Mouse (Mus musculus) regulatory T cell (primary cell): Measurements from ENCODE around the gene Slc39a10.

ENCODE experiments used
- in situ Hi-C: fragments of 300-600 bp; cut with MboI, MseI; formaldehyde crosslinking; loops from one replicate; pipeline ENCODE4 v1.15.1; 2025; ENCODE audit warnings: high pct_unique_total_duplicates

Slc39a10 gene

DNA sequence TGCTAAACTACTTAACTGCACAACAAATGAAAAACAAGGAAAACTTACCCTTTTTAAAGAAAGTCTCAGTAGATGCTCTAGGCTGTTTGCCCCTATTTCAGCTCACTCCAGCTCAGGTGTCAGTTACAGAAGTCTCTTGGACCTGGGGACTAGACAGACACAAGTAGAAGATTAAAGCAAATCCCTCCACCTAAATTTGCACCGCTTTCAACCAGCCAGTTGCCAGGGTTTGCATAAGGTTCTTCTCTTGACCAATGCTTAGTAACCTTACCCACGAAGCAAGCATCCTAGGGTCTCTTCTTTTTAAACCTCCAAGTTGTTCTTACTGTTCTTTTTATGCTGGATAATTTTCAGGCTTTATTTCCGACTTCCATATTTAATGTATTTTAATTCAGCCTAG lies at the start of gene Slc39a10:
TSS of gene Slc39a10 (minus strand) at position 101 of the 400 bp plus-strand sequence.
- in situ Hi-C loops = no loop called here

DNA sequence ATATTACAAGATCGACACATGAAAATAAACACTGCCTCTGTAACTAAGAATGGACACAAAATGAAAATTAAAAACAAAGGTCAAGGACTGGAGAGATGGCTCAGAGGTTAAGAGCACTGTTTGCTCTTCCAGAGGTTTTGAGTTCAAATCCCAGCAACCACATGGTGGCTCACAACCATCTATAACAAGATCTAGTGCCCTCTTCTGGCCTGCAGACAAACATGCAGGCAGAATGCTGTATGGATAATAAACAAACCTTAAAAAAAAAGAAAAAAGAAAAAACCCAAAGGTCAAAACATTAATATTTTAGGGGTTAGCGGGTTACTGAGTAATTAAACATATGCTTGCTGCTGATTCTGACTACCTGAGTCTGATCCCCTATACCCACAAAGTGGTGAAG lies 46.6 kb upstream of the Slc39a10 start:
- in situ Hi-C loops = loop anchor here (25.0 kb wide), 1 partner anchor 1102 kb away; no protein-coding TSS in a partner anchor

DNA sequence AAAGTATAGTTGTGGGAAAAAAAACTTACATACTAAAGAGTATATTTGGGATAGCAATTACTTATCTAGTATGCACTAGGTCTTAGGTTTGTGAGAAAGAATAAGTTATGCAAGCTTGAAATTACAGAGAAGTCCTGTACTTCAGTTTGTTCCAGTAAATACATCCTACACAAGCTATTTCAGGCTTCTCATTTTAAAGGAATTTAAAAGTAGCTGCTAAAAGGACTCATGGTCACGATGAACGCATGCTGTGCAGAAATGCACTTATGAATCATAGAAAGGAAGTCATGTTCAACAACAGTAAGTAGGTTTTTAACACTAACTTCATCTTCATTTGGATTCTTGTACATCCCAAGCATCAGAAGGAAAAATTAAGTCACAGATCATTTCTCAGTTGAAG lies 45.0 kb upstream of the Slc39a10 start:
- in situ Hi-C loops = loop anchor here (25.0 kb wide), 1 partner anchor 1100 kb away; no protein-coding TSS in a partner anchor

DNA sequence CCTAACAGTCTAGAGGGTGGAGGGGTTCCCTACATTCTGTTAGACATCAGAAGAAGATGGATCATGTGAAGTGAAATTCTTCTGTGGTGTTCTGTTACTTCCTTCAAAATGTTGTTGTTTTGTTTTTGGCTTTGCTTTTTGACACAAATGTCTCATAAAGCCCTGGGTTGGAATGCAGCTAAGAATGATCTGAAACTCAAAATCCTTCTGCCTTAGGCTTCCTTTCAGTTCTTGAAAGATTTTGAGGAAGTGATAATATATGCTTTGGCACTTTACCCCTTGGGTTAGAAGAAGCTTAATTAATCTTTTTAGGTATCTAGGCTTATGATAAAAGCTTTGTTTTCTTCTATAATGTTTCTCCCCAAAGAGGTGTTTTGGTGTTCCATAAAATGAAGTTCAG lies 34.5 kb upstream of the Slc39a10 start:
- in situ Hi-C loops = loop anchor here (25.0 kb wide), 1 partner anchor 1090 kb away; no protein-coding TSS in a partner anchor

DNA sequence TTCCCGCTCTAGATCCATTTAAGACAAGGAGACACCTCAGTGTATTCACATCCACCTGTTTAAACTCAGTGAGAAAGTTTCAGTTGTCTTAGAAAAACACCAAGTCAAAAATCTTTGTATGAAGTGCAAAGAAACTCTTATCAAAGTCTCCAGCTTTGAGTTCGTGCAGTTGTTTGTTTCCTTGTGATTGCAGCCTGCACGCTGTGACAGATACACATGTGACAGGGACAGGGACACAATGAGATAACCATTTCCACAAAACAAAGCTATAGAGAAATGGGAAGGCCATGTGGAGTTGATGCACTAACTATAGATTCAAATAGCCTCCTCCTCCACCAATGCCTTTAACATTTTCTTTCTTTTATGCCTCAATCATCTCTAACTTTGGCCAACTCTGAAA lies 33.6 kb upstream of the Slc39a10 start:
- in situ Hi-C loops = loop anchor here (25.0 kb wide), 1 partner anchor 1089 kb away; no protein-coding TSS in a partner anchor

DNA sequence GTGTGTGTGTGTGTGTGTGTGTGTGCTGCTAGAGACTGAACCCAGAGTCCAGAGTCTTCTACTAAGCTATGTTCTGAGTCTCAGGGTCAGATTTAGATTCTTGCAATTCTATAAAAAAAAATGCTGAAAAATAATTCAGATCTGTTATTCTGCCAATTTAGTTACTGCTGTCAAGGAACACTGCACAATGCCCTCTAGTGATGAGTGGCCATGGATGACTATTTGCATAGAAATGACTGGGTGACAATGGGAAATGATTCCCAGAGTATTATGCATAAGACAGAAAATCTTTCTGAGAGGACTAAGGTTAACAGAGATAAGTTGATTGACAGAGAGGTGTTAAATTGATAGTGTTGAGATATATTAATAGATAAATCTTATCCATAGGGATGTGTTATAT lies 32.3 kb upstream of the Slc39a10 start:
- in situ Hi-C loops = loop anchor here (25.0 kb wide), 1 partner anchor 1088 kb away; no protein-coding TSS in a partner anchor

DNA sequence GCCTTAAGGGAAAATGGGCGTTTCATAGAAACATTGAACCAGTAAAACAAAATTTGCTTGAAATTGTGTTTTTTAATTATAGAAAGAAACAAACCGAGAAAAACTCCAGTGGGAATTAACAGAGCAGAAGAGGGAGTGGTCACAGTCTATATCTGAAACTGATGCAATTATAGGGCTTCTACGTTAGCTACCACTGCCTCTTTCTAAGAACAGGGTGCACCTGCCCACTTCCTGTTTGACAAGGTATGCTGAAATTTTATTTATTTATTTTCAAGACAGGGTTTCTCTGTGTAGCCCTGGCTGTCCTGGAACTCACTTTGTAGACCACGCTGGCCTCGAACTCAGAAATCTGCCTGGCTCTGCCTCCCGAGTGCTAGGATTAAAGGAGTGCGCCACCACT lies 30.3 kb upstream of the Slc39a10 start:
- in situ Hi-C loops = no loop called here

DNA sequence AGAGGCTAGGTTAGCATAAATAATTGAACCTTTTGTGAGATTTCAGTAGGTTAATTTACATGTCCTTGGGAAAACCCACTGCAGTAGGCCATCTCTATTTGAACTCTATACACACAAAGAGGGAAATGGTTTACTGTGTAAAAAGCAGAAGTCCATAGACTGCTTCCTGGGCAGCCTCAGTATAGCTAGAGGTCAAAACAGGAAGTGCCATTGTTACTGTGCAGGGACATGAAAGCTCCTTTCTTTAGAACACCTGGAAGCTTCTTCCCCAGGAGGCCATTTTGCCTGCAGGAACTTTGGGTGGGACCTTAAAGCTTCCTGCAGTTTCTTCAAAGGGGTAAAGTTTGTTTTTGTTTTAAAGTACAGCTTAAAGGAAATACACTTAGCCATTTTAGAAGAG lies 29.0 kb upstream of the Slc39a10 start:
- in situ Hi-C loops = no loop called here

DNA sequence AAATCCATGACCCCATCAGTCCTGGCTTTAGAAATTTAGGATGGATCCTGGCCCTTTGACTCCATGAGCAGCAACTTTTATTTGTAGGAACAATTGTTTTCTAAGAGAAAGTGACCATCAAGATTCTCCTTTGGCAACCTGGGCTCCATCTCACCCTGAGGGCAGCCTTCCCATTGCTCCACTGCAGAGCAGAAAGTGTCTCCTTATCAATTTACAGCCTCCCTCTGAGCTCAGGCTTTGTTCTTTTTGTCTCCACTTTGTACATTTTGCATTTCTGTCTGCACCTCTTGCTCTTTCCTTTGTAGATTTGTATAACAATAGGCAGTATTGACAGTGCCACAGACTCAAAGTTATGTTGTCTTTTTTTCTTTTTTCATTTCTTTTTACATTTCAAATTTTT lies 23.6 kb upstream of the Slc39a10 start:
- in situ Hi-C loops = no loop called here

DNA sequence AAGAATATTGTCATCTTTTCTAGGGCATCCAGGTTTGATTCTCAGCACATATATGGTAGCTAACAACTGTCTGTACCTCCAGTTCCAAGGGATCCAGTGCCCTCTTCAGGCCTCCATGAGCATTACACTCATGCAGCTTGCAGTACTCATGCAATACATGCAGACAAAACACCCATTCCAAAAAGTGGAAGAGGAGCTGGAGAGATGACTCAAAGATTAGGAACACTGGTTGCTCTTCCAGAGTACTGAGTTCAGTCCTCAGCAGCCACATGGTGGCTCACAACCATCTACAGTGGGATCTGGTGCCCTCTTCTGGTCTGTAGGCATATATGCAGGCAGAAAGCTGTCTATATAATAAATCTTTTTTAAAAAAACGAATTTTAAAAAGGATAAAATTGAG lies 21.7 kb upstream of the Slc39a10 start:
- in situ Hi-C loops = loop anchor here (5.0 kb wide), 1 partner anchor 58 kb away; no protein-coding TSS in a partner anchor

DNA sequence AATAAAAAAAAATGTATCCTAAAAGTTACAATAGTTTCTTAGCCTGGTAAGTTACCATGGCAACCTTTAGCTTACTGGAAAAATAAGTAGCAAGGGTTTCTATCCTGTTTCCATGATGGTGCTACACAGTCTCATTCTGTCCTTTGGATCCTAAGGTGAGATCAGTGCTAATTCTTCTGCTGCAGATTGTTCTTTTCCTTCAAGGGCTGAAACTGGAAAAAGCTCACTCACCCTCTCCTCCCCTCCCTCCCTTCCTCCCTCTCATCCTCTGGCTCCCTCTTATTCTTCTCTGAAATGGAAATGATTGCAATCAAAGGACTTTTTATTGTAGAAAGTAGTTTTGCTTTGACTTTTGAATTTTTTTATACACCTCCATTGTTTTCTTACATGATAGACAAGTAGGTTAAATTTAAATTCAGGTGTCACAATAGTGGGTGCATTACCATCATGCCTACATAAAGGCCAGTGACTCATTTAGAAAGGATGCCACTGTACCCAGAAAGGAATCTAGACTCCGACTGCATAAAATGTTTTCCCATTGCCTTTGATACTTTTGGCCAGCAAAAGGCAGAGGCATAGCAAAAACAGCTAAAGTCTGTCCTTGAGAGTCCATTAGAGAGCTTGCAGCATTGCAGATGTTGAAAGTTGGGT lies 20.0 kb upstream of the Slc39a10 start:
- in situ Hi-C loops = loop anchor here (5.0 kb wide), 1 partner anchor 60 kb away; no protein-coding TSS in a partner anchor

DNA sequence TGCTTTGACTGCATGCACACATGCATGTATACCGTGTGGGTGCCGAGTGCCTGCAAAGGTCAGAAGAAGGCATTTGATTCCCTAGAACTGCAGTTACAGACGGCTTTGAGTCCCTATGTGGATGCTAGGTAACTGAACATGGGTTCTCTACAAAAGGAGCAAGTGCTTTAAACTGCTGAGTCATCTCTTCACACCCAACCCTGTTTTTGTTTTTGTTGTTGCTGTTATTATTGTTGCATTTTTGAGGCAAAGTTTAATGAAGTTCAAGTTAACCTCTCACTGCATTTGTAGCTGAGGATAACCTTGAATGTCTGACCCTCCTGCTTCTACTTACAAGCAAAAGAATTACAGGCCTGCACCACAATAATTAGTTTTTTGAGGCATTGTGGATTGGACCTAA lies 17.5 kb upstream of the Slc39a10 start:
- in situ Hi-C loops = loop anchor here (5.0 kb wide), 1 partner anchor 62 kb away; no protein-coding TSS in a partner anchor

DNA sequence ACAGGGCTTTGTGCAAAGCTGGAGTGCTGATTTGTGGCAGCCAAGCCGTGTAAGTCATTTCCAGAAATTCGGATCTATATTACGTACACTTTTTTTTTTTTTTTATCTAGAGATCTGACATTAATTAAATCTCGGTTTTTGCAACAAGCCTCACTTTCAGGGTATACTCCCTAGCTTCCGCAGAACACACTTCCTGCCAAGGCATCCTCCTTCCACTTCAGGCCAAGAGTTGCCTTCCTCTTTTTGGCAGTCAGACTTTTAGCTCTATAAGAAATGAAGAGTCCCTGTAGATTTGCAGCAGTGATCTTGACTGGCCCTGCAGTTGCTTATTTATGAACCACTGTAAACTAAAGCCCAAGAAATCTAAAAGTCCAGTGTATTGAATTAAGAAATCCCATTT lies 13.1 kb upstream of the Slc39a10 start:
- in situ Hi-C loops = loop anchor here (5.0 kb wide), 1 partner anchor 48 kb away; no protein-coding TSS in a partner anchor

DNA sequence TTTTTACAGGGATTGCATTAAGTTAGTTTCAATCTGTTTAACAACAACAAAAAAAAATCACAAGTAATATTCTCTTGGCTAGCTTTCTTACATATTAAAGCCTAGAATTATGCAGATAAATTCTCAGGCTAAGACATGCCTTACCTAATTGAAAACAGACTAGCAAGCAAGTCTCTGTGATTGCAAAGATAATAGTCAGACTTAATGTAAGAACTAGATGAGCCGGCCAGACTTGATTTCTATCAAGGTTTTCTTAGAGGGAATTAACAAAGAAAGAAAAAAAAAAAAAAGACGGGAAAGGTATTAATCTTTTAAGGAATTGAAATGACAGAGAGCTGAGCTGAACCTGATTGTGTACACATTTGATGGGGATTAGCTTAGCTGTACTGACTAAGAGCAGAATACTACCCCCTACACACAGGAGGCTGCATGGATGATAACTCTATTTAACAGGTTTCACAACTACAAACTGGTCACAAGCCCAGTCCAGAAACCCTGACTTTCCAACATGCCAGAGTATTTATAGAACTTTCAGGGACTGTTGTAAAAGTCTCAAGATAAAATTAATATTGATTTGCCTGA lies 9.5 kb upstream of the Slc39a10 start:
- in situ Hi-C loops = no loop called here

DNA sequence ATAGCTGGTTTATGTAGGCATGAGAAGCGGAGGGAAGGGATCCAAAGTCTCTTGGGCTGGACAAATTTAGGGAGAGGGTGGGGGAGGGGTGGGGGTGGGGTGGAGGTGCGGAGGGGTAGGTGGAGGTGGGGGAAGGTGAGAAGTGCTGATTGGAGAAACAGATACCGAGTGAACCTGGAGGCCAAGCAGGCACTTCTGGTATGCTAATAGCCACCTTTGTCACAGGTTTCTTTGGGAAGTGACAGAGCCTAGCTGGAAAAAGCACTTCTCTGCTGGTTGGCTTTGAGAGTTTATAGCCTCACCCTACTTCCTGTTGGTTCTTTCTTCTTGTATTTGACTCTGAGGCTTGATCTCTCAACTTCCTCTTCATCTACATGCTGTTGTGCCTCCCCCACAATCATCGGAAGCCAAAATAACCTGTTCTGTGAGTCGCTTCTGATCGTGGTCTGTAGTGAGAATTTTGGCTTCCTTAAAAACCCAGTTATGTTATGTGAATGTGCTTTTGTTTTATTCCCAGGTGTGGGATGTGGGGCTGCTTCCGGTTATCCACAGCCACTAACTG lies 1.7 kb upstream of the Slc39a10 start:
- in situ Hi-C loops = no loop called here

DNA sequence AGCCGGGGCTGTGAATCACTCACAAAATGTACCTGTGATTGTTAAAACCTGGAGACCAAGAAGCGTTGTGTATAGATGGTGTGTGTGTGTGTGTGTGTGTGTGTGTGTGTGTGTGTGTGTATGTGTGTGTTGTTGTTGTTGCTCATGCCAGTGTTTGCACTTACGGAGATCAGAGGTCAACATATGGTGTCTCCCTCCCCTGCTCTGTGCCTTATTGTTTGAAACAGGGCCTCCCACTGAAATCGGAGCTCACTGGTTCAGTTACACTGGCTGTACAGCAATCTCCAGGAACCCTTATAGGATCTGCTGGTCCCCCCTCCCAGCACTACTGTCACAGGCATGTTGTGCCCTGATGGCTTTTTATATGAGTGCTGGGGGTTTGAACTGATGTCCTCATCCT lies 3.9 kb downstream of the Slc39a10 start:
- in situ Hi-C loops = no loop called here

DNA sequence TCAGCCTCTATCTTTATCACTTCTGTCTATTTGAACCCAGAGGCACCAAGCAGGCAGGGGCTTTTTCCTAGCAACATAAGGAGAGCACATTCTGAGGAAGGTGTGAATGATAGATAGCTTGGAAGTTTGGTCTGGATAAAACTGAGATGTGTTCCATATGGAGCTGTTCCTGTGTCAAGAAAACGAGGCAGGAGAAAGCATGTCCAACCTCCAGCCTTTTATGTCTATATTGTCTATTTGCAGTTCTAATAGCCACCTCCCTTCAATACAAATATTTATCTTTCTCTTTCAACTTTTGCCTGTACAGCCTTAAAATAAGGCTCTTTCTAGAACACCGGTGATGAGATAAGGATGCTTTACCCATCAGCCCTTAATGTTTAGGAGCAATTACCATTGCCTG lies 4.3 kb downstream of the Slc39a10 start:
- in situ Hi-C loops = no loop called here

DNA sequence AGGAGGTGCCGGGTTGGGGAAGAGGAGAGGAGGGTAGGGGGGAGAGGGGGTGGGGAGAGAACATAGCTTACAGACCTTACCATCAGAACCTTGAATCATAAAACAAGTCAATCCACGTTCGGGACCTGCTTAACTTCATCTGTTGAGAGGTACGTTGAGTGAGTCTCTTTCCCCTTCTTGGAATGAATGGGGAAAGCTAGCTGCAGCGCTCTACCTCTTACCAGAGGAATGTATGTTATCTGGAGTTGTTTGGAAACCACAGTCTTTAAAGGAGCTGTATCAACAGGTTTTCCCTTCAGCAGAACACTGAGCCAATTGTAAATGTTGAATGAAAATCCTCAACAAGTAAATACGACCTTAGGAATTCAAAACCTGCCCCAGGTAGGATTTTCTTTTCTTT lies 4.7 kb downstream of the Slc39a10 start:
- in situ Hi-C loops = no loop called here

DNA sequence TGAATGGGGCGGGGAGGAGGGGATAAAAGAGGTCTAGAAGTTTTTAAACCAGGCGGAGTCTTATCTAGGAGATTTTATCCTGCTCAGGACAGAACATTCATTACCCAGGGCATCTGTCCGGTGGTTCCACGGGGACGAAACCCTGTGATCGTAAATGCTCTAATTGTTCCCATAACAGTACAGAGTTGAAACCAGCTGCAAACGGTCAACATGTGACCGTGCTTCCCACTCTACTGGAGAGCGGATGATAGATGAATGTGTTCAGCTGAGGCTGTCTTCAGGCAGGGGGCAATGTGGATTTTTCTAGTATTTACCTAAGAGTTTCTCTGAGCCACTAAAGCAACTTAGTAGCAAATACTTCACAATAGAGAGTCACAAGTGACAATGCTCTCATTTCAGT lies 6.6 kb downstream of the Slc39a10 start:
- in situ Hi-C loops = no loop called here

DNA sequence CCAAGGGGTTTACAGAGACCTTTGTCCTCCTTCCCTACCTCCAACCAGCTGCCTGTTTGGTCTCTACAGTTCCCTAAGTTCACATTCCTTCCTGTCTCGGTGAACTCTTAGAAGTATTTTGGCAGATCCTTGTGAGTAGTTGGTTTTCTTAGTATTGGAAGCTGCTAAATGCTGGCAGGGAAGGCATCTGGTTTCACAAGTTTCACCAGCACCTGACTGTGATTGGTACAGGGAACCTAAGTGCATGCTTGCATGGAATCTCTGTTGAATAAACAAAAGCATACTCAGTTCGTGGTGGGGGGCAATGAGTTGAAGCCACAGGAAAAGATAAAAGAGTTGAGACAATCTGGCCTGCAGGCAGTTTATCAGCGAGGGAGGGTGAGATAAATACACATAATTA lies 7.4 kb downstream of the Slc39a10 start:
- in situ Hi-C loops = no loop called here

DNA sequence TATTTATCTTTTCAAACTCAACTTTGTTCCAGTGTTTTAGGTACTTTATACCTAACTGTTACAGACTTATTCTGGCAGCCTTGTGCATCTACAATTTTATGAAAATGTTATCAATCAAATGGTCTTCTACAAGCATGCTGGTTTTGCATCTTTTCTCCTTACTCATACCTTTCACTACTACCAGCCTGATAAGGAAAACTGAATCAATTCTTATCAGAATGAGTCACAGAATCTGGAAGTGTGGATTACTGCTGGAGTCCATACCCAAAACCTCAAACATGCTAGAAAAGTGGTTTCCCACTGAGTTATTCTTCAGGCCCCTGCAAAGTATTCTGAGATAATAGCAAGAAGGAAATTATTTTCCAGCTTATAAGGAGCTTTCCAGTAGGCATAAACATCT lies 12.7 kb downstream of the Slc39a10 start:
- in situ Hi-C loops = no loop called here

DNA sequence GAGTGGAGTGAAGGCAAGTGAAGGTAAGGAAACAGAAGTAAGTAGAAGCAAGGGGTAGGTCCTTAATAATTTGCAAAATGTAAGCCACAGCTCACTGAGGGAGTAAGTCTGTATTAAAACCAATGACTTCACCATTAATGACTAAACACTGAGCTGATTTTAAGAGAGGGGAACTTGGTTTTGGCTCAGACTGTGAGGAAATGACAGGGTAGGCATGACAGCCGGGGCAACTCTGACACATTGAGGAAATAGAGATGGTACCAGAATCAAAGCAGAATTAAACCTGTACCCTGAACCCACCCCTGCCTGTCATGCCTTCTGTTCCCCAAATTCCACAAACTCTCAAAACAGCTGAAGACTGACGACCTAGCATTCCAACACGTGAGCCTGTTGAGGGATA lies 18.9 kb downstream of the Slc39a10 start:
- in situ Hi-C loops = no loop called here

DNA sequence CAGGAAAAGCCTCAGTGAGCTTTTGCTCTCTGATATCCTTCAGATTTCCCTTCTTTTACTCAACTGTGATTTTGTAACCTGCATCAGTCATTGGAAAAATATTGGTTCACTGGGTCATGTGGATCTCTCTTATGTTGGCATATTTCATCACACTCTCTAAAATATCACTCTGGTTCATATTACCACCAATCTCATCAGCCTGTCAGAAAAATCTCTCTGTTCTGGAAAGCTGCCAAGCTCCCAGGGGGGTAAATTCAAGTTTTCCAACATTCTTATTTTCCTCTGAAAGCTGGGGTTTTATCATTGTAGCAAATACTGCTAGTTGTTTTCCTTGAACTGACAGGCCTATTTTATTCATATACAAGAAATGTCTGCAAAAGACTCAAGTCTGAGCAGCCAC lies 22.9 kb downstream of the Slc39a10 start:
- in situ Hi-C loops = no loop called here
